Mouse (Mus musculus) midbrain, embryonic 15.5 days (tissue): ENCODE measurements around the gene Gm28230. TPM values are rescaled to one million over a fixed set of nuclear protein-coding genes. Genes with fewer than 3 reads are reported as not detected.

Experiments used
- ATAC-seq: fragments of 200-750 bp; cut with Nextera tagmentation; replicated peaks from 2 replicates; pipeline ENCODE4 v1.8.0; 2017; ENCODE audit warnings: moderate TSS enrichment
- H3K27ac ChIP-seq: fragments of 300-500 bp; sonication (generic); 2 replicates; pipeline ENCODE4 v1.5.1; 2015; ENCODE audit warnings: mild to moderate bottlenecking, inconsistent platforms
- H3K27me3 ChIP-seq: fragments of 300-500 bp; sonication (generic); replicated peaks from 2 replicates; pipeline ENCODE4 v1.6.1; 2015; ENCODE audit warnings: inconsistent platforms
- H3K36me3 ChIP-seq: fragments of 300-500 bp; sonication (generic); replicated peaks from 2 replicates; pipeline ENCODE4 v1.6.1; 2015; ENCODE audit warnings: inconsistent platforms
- H3K4me1 ChIP-seq: fragments of 300-500 bp; sonication (generic); 2 replicates; pipeline ENCODE4 v1.6.1; 2015; ENCODE audit warnings: inconsistent platforms
- H3K4me2 ChIP-seq: fragments of 300-500 bp; sonication (generic); 2 replicates; pipeline ENCODE4 v1.6.1; 2015; ENCODE audit warnings: inconsistent platforms, mild to moderate bottlenecking, moderate library complexity
- H3K4me3 ChIP-seq: fragments of 300-500 bp; sonication (generic); 2 replicates; pipeline ENCODE4 v1.5.1; 2015; ENCODE audit warnings: mild to moderate bottlenecking, inconsistent platforms
- H3K9ac ChIP-seq: fragments of 300-500 bp; sonication (generic); 2 replicates; pipeline ENCODE4 v1.6.1; 2015; ENCODE audit warnings: mild to moderate bottlenecking, inconsistent platforms
- H3K9me3 ChIP-seq: fragments of 300-500 bp; sonication (generic); 2 replicates; pipeline ENCODE4 v1.6.1; 2016; ENCODE audit warnings: inconsistent platforms
- WGBS: fragments of 180-500 bp; shearing (Covaris S2); methylation state at CpG from one replicate; pipeline ENCODE4 v1.1.7; 2015; ENCODE audit warnings: mixed read lengths; 5-methylcytosine and 5-hydroxymethylcytosine counted together
- polyA plus RNA-seq: library from polyadenylated mRNA; unstranded; fragments of >200 nt; fragmentation: Nextera tagmentation; extraction: Ambion mirVana; gene quantifications from 2 replicates; pipeline ENCODE4 v1.2.1, GENCODE M21; 2015

The Gm28230 gene
- polyA plus RNA-seq, 1 experiment from 2014 or later: not detected

- no peak overlapping the region for H3K9ac ChIP-seq
- peaks cover 97% of the 10 kb centered on the region for H3K27me3 ChIP-seq
- no peaks in the 10 kb centered on the region for H3K9me3 ChIP-seq
- no peak for ATAC-seq
- no peaks in the 10 kb centered on the region for H3K36me3 ChIP-seq
- no peak overlapping the region for H3K4me3 ChIP-seq
- H3K4me2 ChIP-seq: no peak overlapping the region
- no peaks in the 10 kb centered on the region for H3K4me1 ChIP-seq
- no peak overlapping the region for H3K27ac ChIP-seq
These were observed 15.4 kb downstream of the Gm28230 start for GRCm38 (mm10) chr2:74741979-74742277.

GRCm38 (mm10) chr2:74745540-74746297 lies 19.2 kb downstream of the Gm28230 start:
- Histone ChIP-seq H3K9ac (no peak overlapping the region), H3K4me3 (no peak overlapping the region), H3K27me3 (peaks cover 92% of the 10 kb centered on the region), H3K4me2 (no peak overlapping the region), H3K4me1 (peaks cover 9% of the 10 kb centered on the region), H3K9me3 (no peaks in the 10 kb centered on the region), H3K27ac (no peak overlapping the region), H3K36me3 (no peaks in the 10 kb centered on the region)
- no peak for ATAC-seq
- WGBS: under 1% methylated on average over 6 of the region's 6 CpGs

DNA sequence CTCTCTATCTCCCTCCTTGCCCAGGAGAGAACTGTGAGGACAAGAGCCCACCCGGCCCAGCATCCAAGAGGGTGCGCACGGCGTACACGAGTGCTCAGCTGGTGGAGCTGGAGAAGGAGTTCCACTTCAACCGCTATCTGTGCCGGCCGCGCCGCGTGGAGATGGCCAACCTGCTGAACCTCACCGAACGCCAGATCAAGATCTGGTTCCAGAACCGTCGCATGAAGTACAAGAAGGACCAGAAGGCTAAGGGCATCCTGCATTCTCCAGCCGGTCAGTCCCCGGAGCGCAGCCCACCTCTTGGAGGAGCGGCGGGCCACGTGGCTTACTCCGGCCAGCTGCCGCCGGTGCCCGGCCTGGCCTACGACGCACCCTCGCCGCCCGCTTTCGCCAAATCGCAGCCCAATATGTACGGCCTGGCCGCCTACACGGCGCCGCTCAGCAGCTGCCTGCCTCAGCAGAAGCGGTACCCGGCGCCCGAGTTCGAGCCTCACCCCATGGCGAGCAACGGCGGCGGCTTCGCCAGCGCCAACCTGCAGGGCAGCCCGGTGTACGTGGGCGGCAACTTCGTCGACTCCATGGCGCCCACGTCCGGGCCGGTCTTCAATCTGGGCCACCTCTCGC lies 19.9 kb downstream of the Gm28230 start:
- Histone ChIP-seq H3K4me1 (peaks cover 9% of the 10 kb centered on the region), H3K4me3 (no peak overlapping the region)
- ATAC-seq: no peak

GRCm38 (mm10) chr2:74747006-74747405 lies 20.5 kb downstream of the Gm28230 start:
- 1% methylated on average over 23 of the region's 24 CpGs for WGBS
- Histone ChIP-seq H3K27ac (no peak overlapping the region), H3K9ac (no peak overlapping the region), H3K4me2 (no peak overlapping the region), H3K9me3 (no peaks in the 10 kb centered on the region), H3K4me1 (peaks cover 9% of the 10 kb centered on the region), H3K4me3 (no peak overlapping the region), H3K27me3 (peaks cover 94% of the 10 kb centered on the region), H3K36me3 (no peaks in the 10 kb centered on the region)
- ATAC-seq: no peak

More for the DNA sequence above, 19.9 kb downstream of the Gm28230 start:
- Histone ChIP-seq H3K9ac (no peak overlapping the region), H3K27ac (no peak overlapping the region), H3K4me2 (no peak overlapping the region), H3K9me3 (no peaks in the 10 kb centered on the region), H3K27me3 (peaks cover 94% of the 10 kb centered on the region), H3K36me3 (no peaks in the 10 kb centered on the region)
- 1% methylated on average over 58 of the region's 58 CpGs for WGBS

GRCm38 (mm10) chr2:74747661-74748141 lies 21.2 kb downstream of the Gm28230 start:
- Histone ChIP-seq H3K9ac (no peak overlapping the region), H3K4me3 (no peak overlapping the region), H3K4me1 (peaks cover 12% of the 10 kb centered on the region), H3K9me3 (no peaks in the 10 kb centered on the region), H3K27ac (no peak overlapping the region), H3K36me3 (no peaks in the 10 kb centered on the region), H3K4me2 (no peak overlapping the region), H3K27me3 (peaks cover 93% of the 10 kb centered on the region)
- ATAC-seq: no peak
- 4% methylated on average over 11 of the region's 11 CpGs for WGBS

DNA sequence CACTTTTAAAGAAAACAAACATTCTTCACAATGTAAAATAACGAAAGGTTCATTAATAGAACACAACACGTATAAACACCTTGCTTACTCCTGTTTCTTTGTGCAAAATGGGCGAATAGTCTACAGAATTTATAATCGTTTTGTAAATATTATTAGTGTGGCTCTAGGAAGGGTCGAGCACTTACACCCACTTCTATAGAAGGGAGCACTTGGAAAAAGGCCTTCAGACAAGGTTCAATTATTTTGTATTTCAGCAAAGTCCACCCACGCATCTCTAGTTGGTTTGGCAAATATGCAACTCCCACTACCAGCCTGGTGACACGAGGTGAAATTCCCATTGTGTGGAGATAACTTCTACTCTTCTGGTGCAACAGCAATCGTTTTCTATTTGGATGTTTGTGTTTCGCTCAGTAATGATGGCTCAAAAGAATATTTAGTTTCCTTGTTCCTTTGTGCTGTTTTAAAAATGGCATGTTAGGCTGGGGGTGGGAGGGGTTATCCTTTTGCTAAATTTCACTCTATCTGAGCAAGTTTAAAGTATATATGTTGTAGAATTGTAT lies 22.0 kb downstream of the Gm28230 start:
- H3K36me3 ChIP-seq: no peaks in the 10 kb centered on the region
- H3K4me1 ChIP-seq: peaks cover 17% of the 10 kb centered on the region
- H3K9me3 ChIP-seq: no peaks in the 10 kb centered on the region
- ATAC-seq: no peak
- no peak overlapping the region for H3K4me2 ChIP-seq
- H3K9ac ChIP-seq: no peak overlapping the region
- no peak overlapping the region for H3K4me3 ChIP-seq
- H3K27me3 ChIP-seq: peaks cover 94% of the 10 kb centered on the region
- WGBS: 3% methylated on average over 9 of the region's 9 CpGs
- H3K27ac ChIP-seq: no peak overlapping the region

- ATAC-seq: no peak
- Histone ChIP-seq H3K36me3 (no peaks in the 10 kb centered on the region), H3K27me3 (peaks cover 94% of the 10 kb centered on the region), H3K27ac (no peak overlapping the region), H3K9me3 (no peaks in the 10 kb centered on the region), H3K9ac (no peak overlapping the region), H3K4me1 (peaks cover 17% of the 10 kb centered on the region), H3K4me3 (peak overlapping the region; percentile 7; the same call in 1 of the 2 replicates), H3K4me2 (peak overlapping the region; percentile 36)
- under 1% methylated on average over 47 of the region's 47 CpGs for WGBS
These were observed 23.0 kb downstream of the Gm28230 start for GRCm38 (mm10) chr2:74749337-74750121.

GRCm38 (mm10) chr2:74750731-74751250 lies 24.3 kb downstream of the Gm28230 start:
- Histone ChIP-seq H3K27me3 (peaks cover 91% of the 10 kb centered on the region), H3K36me3 (no peaks in the 10 kb centered on the region), H3K4me2 (no peak overlapping the region), H3K9me3 (no peaks in the 10 kb centered on the region), H3K4me3 (no peak overlapping the region), H3K27ac (no peak overlapping the region), H3K4me1 (peaks cover 17% of the 10 kb centered on the region), H3K9ac (no peak overlapping the region)
- 16% methylated on average over 5 of the region's 5 CpGs for WGBS
- no peak for ATAC-seq

DNA sequence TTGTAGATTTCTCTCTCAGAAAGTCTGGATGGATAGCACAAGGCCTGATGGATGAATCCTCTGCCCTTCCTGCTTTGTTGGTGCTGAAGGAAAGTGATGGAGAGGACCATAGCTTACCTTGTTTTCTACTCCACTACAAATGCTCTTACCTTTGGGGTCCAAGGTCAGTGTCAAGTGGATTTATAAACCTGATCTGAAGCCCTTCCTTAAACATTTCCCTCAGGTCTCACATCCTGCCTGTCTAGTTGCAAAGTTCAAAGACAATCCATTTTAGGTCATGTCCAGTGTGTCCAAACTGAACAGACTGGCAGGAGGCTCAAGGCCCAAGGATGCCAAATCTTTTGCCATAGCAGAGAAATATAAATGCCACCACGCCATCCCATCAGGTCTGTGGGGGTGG lies 25.3 kb downstream of the Gm28230 start:
- 60% methylated on average over 1 of the region's 1 CpGs for WGBS

DNA sequence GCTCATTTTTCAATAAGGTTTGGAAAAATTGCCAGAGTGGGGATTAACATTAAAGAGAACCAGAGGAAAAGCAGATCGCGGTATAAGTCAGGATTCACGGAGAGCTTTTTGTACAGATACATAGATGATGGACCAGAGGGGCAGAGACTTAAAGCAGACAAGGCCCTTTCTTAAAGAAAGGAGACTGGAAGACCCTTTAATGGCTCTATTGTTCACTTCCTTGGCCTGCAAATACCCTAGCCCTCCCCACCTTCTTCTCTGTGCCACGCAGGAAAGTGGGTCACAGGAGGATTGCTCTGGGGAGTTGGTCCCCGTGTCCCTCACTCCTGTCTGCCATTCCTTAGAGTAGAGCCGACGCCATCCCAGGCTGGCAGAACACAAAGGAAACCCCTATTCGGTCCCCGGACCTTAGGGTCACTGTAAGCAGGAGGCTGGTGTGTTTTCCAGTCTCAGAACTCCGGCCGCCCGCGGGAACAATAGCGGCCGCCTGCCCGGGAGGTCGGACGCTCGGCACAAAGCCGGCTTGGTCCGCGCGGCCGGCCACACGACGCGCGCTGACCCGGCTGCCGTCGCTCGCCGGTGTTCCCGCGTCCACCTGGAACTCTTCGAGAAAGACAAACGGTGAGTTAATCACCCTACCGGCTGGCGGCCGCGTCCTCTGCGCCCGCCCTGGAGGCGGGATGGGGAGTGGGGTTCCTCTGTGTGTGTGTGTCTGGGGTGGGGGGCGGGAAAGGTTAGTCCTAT lies 26.1 kb downstream of the Gm28230 start:
- Histone ChIP-seq H3K27ac (no peak overlapping the region), H3K9me3 (no peaks in the 10 kb centered on the region), H3K4me1 (peaks cover 17% of the 10 kb centered on the region), H3K9ac (no peak overlapping the region), H3K4me2 (peak overlapping the region; percentile 25), H3K4me3 (peak overlapping the region; percentile 17), H3K36me3 (no peaks in the 10 kb centered on the region), H3K27me3 (peaks cover 89% of the 10 kb centered on the region)
- no peak for ATAC-seq
- WGBS: under 1% methylated on average over 45 of the region's 45 CpGs

More for the DNA sequence above, 25.3 kb downstream of the Gm28230 start:
- no peak overlapping the region for H3K27ac ChIP-seq
- H3K9me3 ChIP-seq: no peaks in the 10 kb centered on the region
- H3K4me3 ChIP-seq: no peak overlapping the region
- no peak overlapping the region for H3K4me2 ChIP-seq
- ATAC-seq: no peak
- H3K4me1 ChIP-seq: peaks cover 17% of the 10 kb centered on the region
- no peak overlapping the region for H3K9ac ChIP-seq
- peaks cover 90% of the 10 kb centered on the region for H3K27me3 ChIP-seq
- H3K36me3 ChIP-seq: no peaks in the 10 kb centered on the region

DNA sequence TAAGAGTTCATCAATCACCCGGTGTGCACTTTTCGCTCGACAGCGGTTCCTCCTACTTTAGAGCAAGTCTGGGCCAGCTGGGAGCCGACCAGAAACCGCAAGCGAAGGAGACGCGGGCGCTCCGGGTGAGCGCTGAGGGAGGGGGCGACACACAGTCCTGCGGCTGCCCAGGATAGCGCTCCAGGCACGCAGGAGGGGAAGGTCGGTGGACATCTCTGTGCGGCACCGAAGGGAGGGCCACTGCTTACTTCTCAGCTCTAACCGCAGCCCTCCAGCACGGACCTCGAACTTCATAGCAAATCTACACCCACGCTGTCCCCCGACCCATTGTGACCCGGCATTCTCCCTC lies 26.6 kb downstream of the Gm28230 start:
- Histone ChIP-seq H3K9ac (no peak overlapping the region), H3K4me3 (peak overlapping the region; percentile 17), H3K4me2 (peak overlapping the region; percentile 25), H3K9me3 (no peaks in the 10 kb centered on the region), H3K27me3 (peaks cover 93% of the 10 kb centered on the region), H3K4me1 (peaks cover 17% of the 10 kb centered on the region), H3K27ac (no peak overlapping the region), H3K36me3 (no peaks in the 10 kb centered on the region)
- WGBS: under 1% methylated on average over 25 of the region's 25 CpGs
- ATAC-seq: no peak
